29 mouse cellular contexts compared by ENCODE assay signal in genomic region chr3:59155404-59155803, GRCm38 (mm10). TPM values are rescaled to one million over a fixed set of nuclear protein-coding genes. Genes with fewer than 3 reads are reported as not detected.
DNase-seq lines count a peak whose midpoint lies in the region; TF ChIP-seq lines count a peak whose summit lies in the region.
"Had no signal": no experiment of that assay in that cellular context is flagged by ENCODE, and none has a peak within 500 bp of the region (broad histone marks: within the 10 kb centered on the region; RNA-seq: fewer than 3 reads in every experiment).

No protein-coding gene starts in this region.

- DNase-seq in frontal cortex, postnatal 36 days (ENCODE audit: low spot score in 2 of 2) = peak; percentile 42
- no peak for DNase-seq in frontal cortex, postnatal 10 days (ENCODE audit: low spot score in 2 of 2)
- DNase-seq in left cerebral cortex, adult 9 months (ENCODE audit: low spot score in 2 of 2) = peak; percentile 21 to 25
- DNase-seq in left cerebral cortex, adult 2 months (ENCODE audit: extremely low spot score in 1 of 2, low spot score in 2 of 2) = no peak
- peak; percentile 62 for DNase-seq in brain, adult 2 months (ENCODE audit: low read depth, low spot score)
- no peak for DNase-seq in spleen, postnatal 10 days (ENCODE audit: low spot score in 2 of 2)
- DNase-seq: adrenal gland, adult 2 months; adrenal gland, postnatal 14 days; cerebellum, adult 11-12 months; cerebellum, adult 8-10 months; cerebellum, postnatal 10 days; cerebellum, postnatal 36 days; embryo, embryonic 11 days; gastrocnemius, postnatal 25 days; heart, adult 2 months; heart, postnatal 14 days had no signal

- no peak overlapping the region for H3K4me3 ChIP-seq in left cerebral cortex, adult 2 months
- H3K4me3 ChIP-seq: embryonic facial prominence, embryonic 10.5 days; embryonic facial prominence, embryonic 13.5 days; erythroblast, embryonic 14.5 days; forebrain, embryonic 12.5 days; forebrain, embryonic 15.5 days; heart, adult 2 months; heart, embryonic 10.5 days; heart, embryonic 13.5 days; hindbrain, embryonic 12.5 days; hindbrain, embryonic 15.5 days had no signal

- TF ChIP-seq CTCF in left cerebral cortex, adult 2 months (IDR thresholded peaks at IDR 0.05) = no peak

- H3K27ac ChIP-seq in left cerebral cortex, adult 2 months = no peak overlapping the region; the same call in 1 of the 2 replicates
- H3K27ac ChIP-seq: embryonic facial prominence, embryonic 10.5 days; embryonic facial prominence, embryonic 13.5 days; forebrain, embryonic 12.5 days; forebrain, embryonic 15.5 days; heart, adult 2 months; heart, embryonic 10.5 days; heart, embryonic 13.5 days; hindbrain, embryonic 12.5 days; hindbrain, embryonic 15.5 days had no signal

- intact Hi-C loops in left cerebral cortex, adult 2 months (cut with DNase I) = no loop called here

RNA-seq across cellular contexts. Expression of gene P2ry14, which starts 2.0 kb away (rescaled TPM):
- total RNA-seq in left cerebral cortex, adult 2 months (2021) = 1 to 10 TPM; 2.9 to 3.5 TPM

RNA-seq across cellular contexts. Expression of gene Gpr87, which starts 39.5 kb away (rescaled TPM):
- total RNA-seq in left cerebral cortex, adult 2 months (2021) = not detected
- total RNA-seq: adrenal gland, adult 2 months; adrenal gland, postnatal 14 days; adrenal gland, postnatal 4 days; gastrocnemius, adult 8-10 months; gastrocnemius, postnatal 25 days; heart, adult 2 months; heart, postnatal 14 days; hematopoietic stem cell, adult 5-6 weeks; MEL had no signal

RNA-seq across cellular contexts. Expression of gene Gpr171, which starts 53.8 kb away (rescaled TPM):
- total RNA-seq in left cerebral cortex, adult 2 months (2021) = not detected
- total RNA-seq: adrenal gland, adult 2 months; gastrocnemius, postnatal 25 days; MEL had no signal

RNA-seq across cellular contexts. Expression of gene P2ry13, which starts 55.3 kb away (rescaled TPM):
- total RNA-seq in left cerebral cortex, adult 2 months (2021) = 1 to 10 TPM; 5.6 to 8.7 TPM
- total RNA-seq: MEL had no signal

Comparison
In these comparisons a context has a peak if more than half of its experiments do, and no peak if none do; other contexts are left out.
1. DNase-seq: peak in frontal cortex, postnatal 36 days (2 of 2), left cerebral cortex, adult 9 months (2 of 2) and brain, adult 2 months (single experiment); none in frontal cortex, postnatal 10 days (0 of 2), left cerebral cortex, adult 2 months (0 of 2) and spleen, postnatal 10 days (0 of 2).